Mouse (Mus musculus) cerebellum, adult 8-10 months (tissue): ENCODE results near the gene Casc4.
"Not testable (repeated sequence)": the region's sequence is repeated elsewhere in the genome, so short reads cannot be mapped to it uniquely, and the experiment has no call there.

ENCODE experiments used
- DNase-seq: peaks from one replicate; pipeline ENCODE4 v3.0.0; 2022

The Casc4 gene

DNA sequence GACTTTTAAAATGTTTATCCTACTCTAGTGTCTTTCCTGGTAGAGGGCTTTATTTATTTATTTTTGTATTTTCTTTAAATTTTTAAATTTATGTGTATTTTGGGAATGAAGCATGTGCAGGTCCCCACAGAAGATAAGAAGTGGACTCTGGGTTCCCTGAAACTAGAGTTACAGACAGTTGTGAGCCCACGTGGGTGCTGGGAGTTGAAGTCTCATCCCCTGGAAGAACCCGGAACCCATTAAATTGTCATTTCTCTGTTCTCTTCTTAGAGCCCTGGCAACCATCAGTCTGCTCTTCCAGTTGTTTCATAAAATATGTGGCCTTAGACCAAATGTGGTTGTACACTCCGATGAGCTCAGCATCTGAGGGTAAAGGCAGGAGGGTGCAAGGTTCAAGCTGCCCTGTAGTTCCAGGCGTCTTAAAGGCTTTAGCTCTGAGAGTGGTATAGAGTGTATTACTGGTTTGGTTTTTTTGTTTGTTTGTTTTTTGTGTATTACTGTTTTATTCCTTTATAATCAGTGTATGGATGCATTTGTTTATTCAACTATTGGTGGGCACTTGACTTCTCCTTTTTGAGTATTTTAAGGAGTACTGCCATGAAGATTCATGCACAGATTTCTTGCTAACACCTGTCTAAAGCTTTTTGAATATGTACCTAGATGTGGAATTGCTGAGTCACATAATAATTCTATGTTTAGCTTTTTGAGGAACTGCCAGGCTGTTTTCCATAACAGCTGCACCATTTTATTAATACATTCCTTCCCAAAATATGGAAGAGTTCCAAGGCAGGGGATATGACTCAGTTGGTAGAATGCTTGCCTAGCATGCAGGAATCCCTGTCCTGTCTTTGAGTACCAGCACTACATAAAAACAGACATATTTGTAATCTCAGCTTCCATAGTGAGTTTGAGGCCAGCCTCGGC, 49.5 kb downstream of the Casc4 start:
- no peak for DNase-seq

DNA sequence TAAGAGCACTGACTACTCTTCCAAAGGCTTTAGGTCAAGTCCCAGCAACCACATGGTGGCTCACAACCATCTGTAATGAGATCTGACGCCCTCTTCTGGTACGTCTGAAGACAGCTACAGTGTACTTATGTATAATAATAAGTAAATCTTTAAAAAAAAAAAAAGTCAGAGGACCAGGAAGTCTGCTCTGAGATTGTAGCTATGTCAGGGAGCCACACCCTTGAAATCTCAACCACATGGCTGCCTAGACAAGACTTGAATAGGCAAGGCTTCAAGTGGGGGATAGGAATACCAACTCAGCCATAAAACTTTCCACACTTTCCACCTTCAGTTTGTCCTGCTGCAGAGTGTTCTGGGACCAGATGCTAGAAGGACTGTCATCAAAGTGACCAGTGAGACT, 70.9 kb downstream of the Casc4 start:
- not testable (repeated sequence) for DNase-seq

GRCm38 (mm10) chr2:121943364-121943763, 76.6 kb downstream of the Casc4 start:
- no peak for DNase-seq

DNA sequence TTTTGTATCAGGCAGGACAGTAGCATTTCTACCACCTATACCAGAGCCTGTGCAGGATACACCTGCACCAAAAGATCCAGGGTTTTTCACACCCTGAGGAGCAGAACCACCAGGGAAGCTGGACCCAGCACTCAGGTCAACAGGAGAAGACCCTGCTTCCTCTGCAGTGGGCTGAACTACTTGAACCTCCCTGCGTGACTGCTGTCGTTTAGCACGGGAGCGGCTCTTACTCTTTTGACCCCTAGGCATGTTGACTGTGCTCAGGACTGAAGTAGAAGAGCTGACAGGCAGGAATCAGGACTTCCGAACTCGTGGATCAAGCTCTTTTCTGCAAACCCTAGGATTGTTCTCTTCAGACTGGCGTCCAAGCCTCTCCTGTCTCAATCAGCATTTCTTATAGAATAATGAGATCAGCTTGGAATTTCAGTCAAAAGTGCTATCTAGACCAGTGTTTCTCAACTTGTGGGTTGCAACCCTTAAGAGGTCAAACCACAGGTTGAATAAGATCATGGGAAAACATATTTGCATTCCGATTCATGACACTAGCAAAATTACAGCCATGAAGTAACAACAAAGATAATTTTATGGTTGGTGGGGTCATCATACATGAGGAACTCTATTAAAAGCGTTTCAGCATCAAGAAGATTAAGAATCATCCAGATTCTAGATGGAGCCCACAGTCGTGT, 88.3 kb downstream of the Casc4 start:
- DNase-seq: peak; percentile 7

DNA sequence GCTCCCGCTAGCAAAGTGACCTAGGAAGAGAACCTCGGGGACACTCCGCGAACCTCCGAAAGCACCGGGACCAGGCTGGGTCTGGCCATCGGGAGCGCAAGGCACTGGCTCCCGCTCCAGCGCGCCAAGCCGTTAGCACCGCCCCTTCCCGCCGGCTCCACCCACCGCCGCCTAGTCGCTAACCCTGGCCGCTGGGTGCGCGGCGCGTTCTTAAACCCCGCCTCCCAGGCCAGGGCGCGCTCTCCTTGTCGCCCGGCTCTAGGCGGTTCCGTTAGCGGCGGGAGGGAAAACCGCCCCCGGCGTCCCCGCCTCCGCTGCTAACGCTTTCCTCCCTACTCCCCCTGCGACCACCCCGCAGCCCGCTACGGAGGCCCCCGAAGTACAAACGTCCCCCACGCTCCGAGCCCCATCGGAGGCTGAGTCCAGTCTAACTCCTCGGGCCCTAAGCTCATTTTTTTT, 89.0 kb downstream of the Casc4 start, which contains the start of the genes Ctdspl2 and Mageb3:
Gene Ctdspl2, plus strand, starts transcription at position 237 of the 459 bp plus-strand sequence.
Gene Mageb3, minus strand, starts transcription at position 328 of the 459 bp plus-strand sequence.
- peak; percentile 97 for DNase-seq

DNA sequence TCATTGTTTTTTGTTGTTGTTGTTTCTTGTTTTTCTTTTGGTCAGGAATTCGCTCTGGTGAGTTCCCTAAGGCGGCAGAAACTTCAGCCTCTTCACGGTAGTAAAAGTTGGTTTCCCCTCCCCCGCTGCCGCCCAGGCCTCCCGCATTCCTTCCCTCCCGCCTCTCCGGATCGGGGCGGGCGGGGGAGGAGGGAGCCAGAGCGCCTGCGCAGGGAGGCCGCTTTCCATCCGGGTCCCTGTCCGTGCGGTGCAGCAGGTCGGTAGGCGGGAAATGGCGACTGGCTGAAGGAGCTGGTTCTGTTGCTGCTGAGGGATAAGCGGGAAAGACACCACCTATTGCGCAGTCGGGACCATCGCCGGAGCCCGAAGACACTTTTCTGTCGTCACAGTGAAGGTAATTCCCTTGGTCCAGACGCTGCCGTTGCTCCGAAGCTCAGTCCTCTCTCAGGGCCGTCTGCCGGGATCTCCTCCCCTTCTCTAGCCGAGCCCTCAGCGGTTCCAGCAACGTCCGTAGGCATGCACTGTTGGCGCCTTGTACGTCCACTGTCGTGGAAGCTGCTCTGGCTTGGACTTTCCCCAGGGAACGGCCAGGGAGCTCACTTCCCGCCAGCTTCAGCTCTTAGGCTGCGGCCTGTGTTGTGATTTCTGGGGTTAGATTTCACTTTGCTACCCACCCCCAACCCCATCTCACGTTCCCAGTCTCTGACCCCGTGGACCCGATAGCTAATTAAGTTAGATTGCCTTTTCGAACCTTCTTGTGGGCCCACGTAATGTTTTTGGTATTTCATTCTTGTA, 89.7 kb downstream of the Casc4 start:
- DNase-seq: peak; percentile 96

- no peak for DNase-seq
These were observed 90.5 kb downstream of the Casc4 start for GRCm38 (mm10) chr2:121957216-121957792.
